Mouse (Mus musculus): ENCODE measurements around the gene Rxra.

The Rxra gene

DNA sequence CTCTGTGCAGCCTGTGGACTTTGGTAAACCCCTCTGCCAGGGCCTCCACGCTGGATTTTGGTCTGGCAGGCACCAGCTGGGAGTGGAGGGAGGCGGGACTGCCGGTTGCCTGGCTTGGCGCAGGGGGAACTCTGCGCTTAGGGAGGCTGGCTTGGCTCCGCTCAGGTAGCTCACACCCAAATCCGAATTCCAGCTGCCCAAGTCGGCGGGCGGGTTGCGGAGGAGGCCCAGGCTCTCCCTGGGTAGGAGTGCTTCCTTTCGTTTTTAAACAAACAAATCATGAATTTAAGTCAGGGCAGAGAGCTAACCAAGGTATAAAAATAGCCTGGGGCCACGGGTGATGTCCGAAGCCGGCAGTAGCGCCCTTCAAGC is at the start of gene Rxra:
TSS of gene Rxra (plus strand) at position 335 of the 372 bp plus-strand sequence.
- DNase-seq (ENCODE audit: low spot score) = peak; percentile 50

DNA sequence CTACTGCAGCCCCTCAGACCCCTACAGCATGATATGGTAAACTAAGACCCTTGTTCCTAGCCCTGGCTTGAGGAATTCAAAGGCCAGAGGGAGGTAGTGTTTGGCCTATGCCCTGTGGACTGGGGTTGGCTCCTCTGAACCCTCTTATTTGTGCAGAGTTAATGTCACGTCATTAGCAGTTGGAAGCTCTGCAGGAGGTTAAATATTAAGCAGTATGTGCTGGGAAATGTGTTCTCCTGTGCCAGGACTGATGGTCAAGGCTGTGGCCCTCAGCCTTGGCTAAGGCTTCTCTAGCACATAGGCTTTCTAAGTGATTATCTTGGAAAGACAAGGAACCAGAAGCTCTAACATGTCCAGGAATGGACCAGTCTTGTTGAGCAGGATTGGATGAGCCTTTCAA is 49.6 kb upstream of the Rxra start:
- no peak for DNase-seq (ENCODE audit: low spot score)

GRCm38 (mm10) chr2:27630601-27631285 is 45.5 kb upstream of the Rxra start:
- no peak for DNase-seq (ENCODE audit: low spot score)

- DNase-seq (ENCODE audit: low spot score) = no peak
Observed at GRCm38 (mm10) chr2:27633471-27633870, 42.8 kb upstream of the Rxra start.

- no peak for DNase-seq (ENCODE audit: low spot score)
Observed at GRCm38 (mm10) chr2:27634018-27634417, 42.2 kb upstream of the Rxra start.

GRCm38 (mm10) chr2:27635147-27635738 is 41.0 kb upstream of the Rxra start:
- no peak for DNase-seq (ENCODE audit: low spot score)

GRCm38 (mm10) chr2:27636796-27637195 is 39.4 kb upstream of the Rxra start:
- DNase-seq (ENCODE audit: low spot score) = no peak

GRCm38 (mm10) chr2:27637281-27637896 is 38.9 kb upstream of the Rxra start:
- no peak for DNase-seq (ENCODE audit: low spot score)

GRCm38 (mm10) chr2:27639631-27640334 is 36.5 kb upstream of the Rxra start:
- DNase-seq (ENCODE audit: low spot score) = no peak

DNA sequence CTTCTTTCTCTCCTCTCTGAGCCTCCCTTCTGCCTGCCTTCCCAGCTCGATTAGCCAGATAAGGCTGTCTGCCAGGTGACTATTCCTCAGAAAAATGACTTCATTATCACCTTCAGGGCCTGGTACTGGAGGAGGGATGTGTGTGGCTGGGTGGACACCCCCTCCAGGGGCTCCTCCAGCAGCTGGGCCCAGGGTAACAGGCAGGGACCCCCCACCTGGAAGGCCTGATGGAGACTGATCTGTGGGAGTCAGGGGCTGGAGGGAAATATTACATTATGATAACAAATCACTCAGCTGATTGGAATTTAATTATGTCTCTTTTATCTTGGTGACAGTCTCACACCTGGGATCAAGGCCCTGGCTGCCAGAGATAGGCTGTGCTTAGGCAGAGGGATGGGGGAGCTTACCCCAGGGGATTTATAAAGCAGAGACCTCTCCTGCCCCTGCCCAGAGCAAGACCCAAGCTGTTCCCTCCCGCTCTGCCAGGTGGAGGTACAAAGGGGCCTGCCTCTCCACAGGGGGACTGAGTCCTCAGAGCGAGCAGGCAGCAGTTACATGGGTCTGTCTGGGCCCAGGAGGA is 35.2 kb upstream of the Rxra start:
- DNase-seq (ENCODE audit: low spot score) = no peak

DNA sequence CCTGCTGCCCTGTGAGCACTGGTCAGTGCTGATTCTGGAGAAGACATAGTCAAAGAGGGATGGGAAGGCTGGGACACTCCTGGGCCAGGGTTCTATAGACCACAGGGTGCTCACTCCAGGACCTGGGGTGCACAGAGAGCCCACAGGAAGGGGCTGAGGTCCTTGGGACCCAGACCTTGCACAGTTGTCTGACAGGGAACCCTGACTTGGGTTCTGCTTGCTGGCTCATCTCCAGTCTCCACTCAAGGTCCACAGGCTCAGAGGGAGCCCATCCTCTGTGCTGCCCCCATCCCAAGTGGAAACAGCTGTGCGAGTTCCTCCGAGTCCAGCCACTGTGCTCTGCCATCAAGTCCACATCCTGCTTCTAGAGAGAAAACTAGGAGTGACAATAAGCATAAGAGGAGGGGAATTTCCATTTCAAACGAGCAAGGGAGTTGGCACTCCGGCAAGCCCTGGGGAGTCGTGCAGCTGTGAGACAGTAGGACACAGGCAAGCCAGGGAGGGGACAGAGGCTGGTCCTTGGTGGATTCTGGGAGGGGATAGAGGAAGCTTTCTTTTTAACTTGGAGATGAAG is 31.6 kb upstream of the Rxra start:
- no peak for DNase-seq (ENCODE audit: low spot score)

- DNase-seq (ENCODE audit: low spot score) = no peak
Observed at GRCm38 (mm10) chr2:27645471-27645870, 30.8 kb upstream of the Rxra start.

GRCm38 (mm10) chr2:27649862-27650661 is 26.2 kb upstream of the Rxra start:
- DNase-seq (ENCODE audit: low spot score) = no peak

DNA sequence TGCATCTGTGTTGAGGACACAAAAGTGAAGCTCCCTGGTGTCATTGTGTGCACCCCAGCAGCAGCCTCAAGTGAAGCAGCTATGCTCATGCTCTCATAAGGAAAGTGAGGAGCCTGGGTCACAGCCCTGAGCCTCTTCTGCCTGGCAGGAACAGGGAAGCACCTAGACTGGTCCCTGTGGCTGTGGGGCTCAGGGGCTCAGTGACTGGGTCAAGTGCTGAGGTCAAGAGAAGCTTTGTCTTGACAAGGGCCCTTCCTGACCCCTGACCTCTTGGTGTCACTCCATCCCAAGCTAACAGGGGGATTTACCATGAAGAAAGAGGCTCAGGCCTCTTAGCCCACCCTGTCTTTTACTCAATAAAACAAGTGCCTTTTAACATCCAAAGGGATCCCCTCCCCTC is 25.2 kb upstream of the Rxra start:
- no peak for DNase-seq (ENCODE audit: low spot score)

GRCm38 (mm10) chr2:27653496-27654030 is 22.7 kb upstream of the Rxra start:
- no peak for DNase-seq (ENCODE audit: low spot score)

GRCm38 (mm10) chr2:27654321-27655232 is 21.7 kb upstream of the Rxra start:
- DNase-seq (ENCODE audit: low spot score) = no peak

DNA sequence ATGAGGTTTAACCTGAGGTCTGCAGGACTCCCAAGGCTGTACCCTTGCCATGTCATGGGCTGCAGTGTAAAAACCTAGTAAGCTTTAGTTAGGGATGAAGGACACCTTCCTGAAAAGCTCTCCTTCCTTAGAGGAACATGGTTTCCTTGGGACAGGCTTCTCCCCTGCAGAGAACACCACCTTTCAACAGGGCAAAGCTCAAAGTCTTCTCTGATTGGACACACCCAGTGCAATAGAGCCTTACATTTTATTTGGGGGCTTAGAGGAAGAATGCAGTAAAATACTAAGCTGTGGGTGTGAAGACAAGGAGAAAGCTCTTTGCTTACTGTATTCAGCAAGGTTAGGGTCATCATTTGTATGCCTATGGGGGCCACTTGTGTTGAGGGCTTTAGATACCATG is 19.7 kb upstream of the Rxra start:
- DNase-seq (ENCODE audit: low spot score) = no peak

DNA sequence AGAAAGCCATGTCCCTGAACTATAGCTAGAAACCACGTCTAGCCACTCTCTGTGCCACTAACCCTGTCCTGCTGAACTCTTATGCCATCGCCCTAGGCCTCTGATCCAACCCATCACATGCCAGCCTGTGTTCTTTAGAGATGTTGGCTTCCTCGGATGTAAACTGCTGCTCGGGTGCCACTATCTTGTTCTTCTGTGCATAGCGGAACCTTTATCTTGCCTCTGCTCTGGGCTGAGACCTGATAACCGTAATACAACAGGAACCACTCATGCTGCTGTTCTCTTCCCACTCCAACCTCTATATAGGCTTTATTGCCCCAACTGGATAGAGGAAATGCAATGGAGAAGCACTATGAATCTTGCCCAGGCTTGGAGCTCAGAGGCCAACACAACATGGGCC is 11.0 kb upstream of the Rxra start:
- DNase-seq (ENCODE audit: low spot score) = no peak

GRCm38 (mm10) chr2:27666719-27667118 is 9.5 kb upstream of the Rxra start:
- DNase-seq (ENCODE audit: low spot score) = no peak

DNA sequence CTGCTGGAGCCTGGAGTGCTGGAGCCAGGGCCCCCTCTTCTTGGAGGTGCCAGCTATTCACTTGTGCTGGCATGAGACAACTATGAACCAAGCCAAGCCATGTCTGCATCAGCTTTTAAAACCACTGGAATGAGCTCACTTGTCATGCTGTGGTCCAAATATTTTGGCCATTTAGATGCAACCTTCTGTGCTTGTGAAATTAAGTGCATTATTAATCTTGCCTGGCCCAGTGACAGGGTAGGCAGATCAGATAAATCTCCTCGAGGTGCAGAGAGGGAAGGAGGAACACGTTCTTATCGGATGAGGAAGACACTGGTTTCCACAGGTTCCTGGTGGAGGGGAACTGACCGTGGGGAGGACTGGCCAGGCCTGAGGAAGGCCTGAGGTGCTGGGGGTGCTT is 8.6 kb upstream of the Rxra start:
- no peak for DNase-seq (ENCODE audit: low spot score)

Data from ovary, postnatal 10 days (tissue).